Mouse (Mus musculus) kidney, embryonic 15.5 days (tissue): ENCODE measurements at regions not wholly inside any gene's neighbourhood (a gene's known extent, or its start where the extent isn't known, plus 50 kb on each side); places are given as distances from the start of the nearest gene placed in this dataset.

Source experiments
- ATAC-seq: fragments of 200-750 bp; cut with Nextera tagmentation; replicated peaks from 2 replicates; pipeline ENCODE4 v1.8.0; 2017; ENCODE audit warnings: moderate TSS enrichment; ENCODE audit not compliant: low FRiP score
- H3K27ac ChIP-seq: fragments of 300-500 bp; sonication (generic); 2 replicates; pipeline ENCODE4 v1.5.1; 2015; ENCODE audit warnings: mild to moderate bottlenecking, inconsistent platforms
- H3K27me3 ChIP-seq: fragments of 300-500 bp; sonication (generic); 2 replicates; pipeline ENCODE4 v1.6.1; 2015; ENCODE audit warnings: inconsistent platforms
- H3K36me3 ChIP-seq: fragments of 300-500 bp; sonication (generic); 2 replicates; pipeline ENCODE4 v1.6.1; 2015; ENCODE audit warnings: inconsistent platforms
- H3K4me1 ChIP-seq: fragments of 300-500 bp; sonication (generic); 2 replicates; pipeline ENCODE4 v1.6.1; 2015; ENCODE audit warnings: inconsistent platforms
- H3K4me2 ChIP-seq: fragments of 300-500 bp; sonication (generic); 2 replicates; pipeline ENCODE4 v1.6.1; 2015; ENCODE audit warnings: moderate library complexity, mild to moderate bottlenecking, inconsistent platforms
- H3K4me3 ChIP-seq: fragments of 300-500 bp; sonication (generic); replicated peaks from 2 replicates; pipeline ENCODE4 v1.5.1; 2015; ENCODE audit warnings: mild to moderate bottlenecking, inconsistent platforms
- H3K9ac ChIP-seq: fragments of 300-500 bp; sonication (generic); 2 replicates; pipeline ENCODE4 v1.6.1; 2015; ENCODE audit warnings: mild to moderate bottlenecking, inconsistent platforms
- H3K9me3 ChIP-seq: fragments of 300-500 bp; sonication (generic); replicated peaks from 2 replicates; pipeline ENCODE4 v1.6.1; 2016; ENCODE audit warnings: inconsistent platforms
- WGBS: fragments of 180-500 bp; shearing (Covaris S2); methylation state at CpG from one replicate; pipeline ENCODE4 v1.1.7; 2015; ENCODE audit warnings: mixed read lengths; 5-methylcytosine and 5-hydroxymethylcytosine counted together

- Histone ChIP-seq H3K4me2 (no peak overlapping the region), H3K36me3 (no peaks in the 10 kb centered on the region), H3K27ac (no peak overlapping the region), H3K27me3 (no peaks in the 10 kb centered on the region), H3K4me3 (no peak overlapping the region), H3K4me1 (no peaks in the 10 kb centered on the region), H3K9ac (no peak overlapping the region), H3K9me3 (no peaks in the 10 kb centered on the region)
- no peak for ATAC-seq
- WGBS, result 87% methylated on average over 6 of the region's 6 CpGs
These were observed 553.4 kb upstream of the Itga1 start for GRCm38 (mm10) chr13:115655134-115655533.

- Histone ChIP-seq H3K27me3 (no peaks in the 10 kb centered on the region), H3K9ac (no peak overlapping the region), H3K9me3 (no peaks in the 10 kb centered on the region), H3K4me3 (no peak overlapping the region), H3K4me1 (no peaks in the 10 kb centered on the region), H3K36me3 (no peaks in the 10 kb centered on the region), H3K4me2 (no peak overlapping the region), H3K27ac (no peak overlapping the region)
- WGBS, result 76% methylated on average over 2 of the region's 2 CpGs
- no peak for ATAC-seq
These were observed 551.2 kb upstream of the Itga1 start for GRCm38 (mm10) chr13:115652935-115653334.

GRCm38 (mm10) chr13:115652352-115652751, 550.6 kb upstream of the Itga1 start:
- Histone ChIP-seq H3K27me3 (no peaks in the 10 kb centered on the region), H3K9me3 (no peaks in the 10 kb centered on the region), H3K4me2 (no peak overlapping the region), H3K27ac (no peak overlapping the region), H3K9ac (no peak overlapping the region), H3K36me3 (no peaks in the 10 kb centered on the region), H3K4me1 (no peaks in the 10 kb centered on the region), H3K4me3 (no peak overlapping the region)
- no peak for ATAC-seq
- 87% methylated on average over 1 of the region's 1 CpGs for WGBS

- no peak for ATAC-seq
- no peaks in the 10 kb centered on the region for H3K36me3 ChIP-seq
- 82% methylated on average over 10 of the region's 10 CpGs for WGBS
These were observed 529.8 kb upstream of the Itga1 start for GRCm38 (mm10) chr13:115631410-115632105.

GRCm38 (mm10) chr13:115630603-115631002, 528.8 kb upstream of the Itga1 start:
- ATAC-seq, result no peak

More at GRCm38 (mm10) chr13:115631410-115632105, 529.8 kb upstream of the Itga1 start:
- H3K4me2 ChIP-seq, result no peak overlapping the region
- no peaks in the 10 kb centered on the region for H3K27me3 ChIP-seq
- H3K27ac ChIP-seq, result no peak overlapping the region
- no peaks in the 10 kb centered on the region for H3K9me3 ChIP-seq
- no peaks in the 10 kb centered on the region for H3K4me1 ChIP-seq
- H3K4me3 ChIP-seq, result no peak overlapping the region
- H3K9ac ChIP-seq, result no peak overlapping the region

GRCm38 (mm10) chr13:115613174-115613573, 511.4 kb upstream of the Itga1 start:
- no peaks in the 10 kb centered on the region for H3K27me3 ChIP-seq
- no peak for ATAC-seq
- H3K9ac ChIP-seq, result no peak overlapping the region
- no peak overlapping the region for H3K4me2 ChIP-seq
- H3K36me3 ChIP-seq, result no peaks in the 10 kb centered on the region
- WGBS, result 75% methylated on average over 6 of the region's 6 CpGs
- no peak overlapping the region for H3K27ac ChIP-seq
- H3K4me1 ChIP-seq, result no peaks in the 10 kb centered on the region
- H3K4me3 ChIP-seq, result no peak overlapping the region
- H3K9me3 ChIP-seq, result no peaks in the 10 kb centered on the region

More at GRCm38 (mm10) chr13:115630603-115631002, 528.8 kb upstream of the Itga1 start:
- Histone ChIP-seq H3K4me1 (no peaks in the 10 kb centered on the region), H3K4me3 (no peak overlapping the region), H3K9me3 (no peaks in the 10 kb centered on the region), H3K36me3 (no peaks in the 10 kb centered on the region), H3K4me2 (no peak overlapping the region), H3K27ac (no peak overlapping the region), H3K9ac (no peak overlapping the region), H3K27me3 (no peaks in the 10 kb centered on the region)
- WGBS, result 58% methylated on average over 2 of the region's 2 CpGs

GRCm38 (mm10) chr13:115606441-115606840, 504.7 kb upstream of the Itga1 start:
- no peak for ATAC-seq
- 89% methylated on average over 8 of the region's 8 CpGs for WGBS
- H3K9ac ChIP-seq, result no peak overlapping the region

GRCm38 (mm10) chr13:115595126-115595671, 493.4 kb upstream of the Itga1 start:
- H3K9ac ChIP-seq, result no peak overlapping the region
- no peak for ATAC-seq
- H3K4me3 ChIP-seq, result no peak overlapping the region
- WGBS, result 73% methylated on average over 5 of the region's 5 CpGs
- H3K27me3 ChIP-seq, result no peaks in the 10 kb centered on the region
- H3K36me3 ChIP-seq, result no peaks in the 10 kb centered on the region
- no peaks in the 10 kb centered on the region for H3K4me1 ChIP-seq
- H3K27ac ChIP-seq, result no peak overlapping the region
- no peak overlapping the region for H3K4me2 ChIP-seq
- H3K9me3 ChIP-seq, result no peaks in the 10 kb centered on the region

More at GRCm38 (mm10) chr13:115606441-115606840, 504.7 kb upstream of the Itga1 start:
- no peak overlapping the region for H3K4me2 ChIP-seq
- H3K36me3 ChIP-seq, result no peaks in the 10 kb centered on the region
- H3K9me3 ChIP-seq, result no peaks in the 10 kb centered on the region
- no peaks in the 10 kb centered on the region for H3K4me1 ChIP-seq
- H3K27me3 ChIP-seq, result no peaks in the 10 kb centered on the region
- no peak overlapping the region for H3K27ac ChIP-seq
- H3K4me3 ChIP-seq, result no peak overlapping the region

- WGBS, result 82% methylated on average over 3 of the region's 3 CpGs
- H3K9me3 ChIP-seq, result no peaks in the 10 kb centered on the region
- H3K4me2 ChIP-seq, result no peak overlapping the region
- H3K9ac ChIP-seq, result no peak overlapping the region
- no peaks in the 10 kb centered on the region for H3K27me3 ChIP-seq
- H3K4me3 ChIP-seq, result no peak overlapping the region
- H3K4me1 ChIP-seq, result no peaks in the 10 kb centered on the region
- H3K27ac ChIP-seq, result no peak overlapping the region
- no peaks in the 10 kb centered on the region for H3K36me3 ChIP-seq
- ATAC-seq, result no peak
These were observed 474.2 kb upstream of the Itga1 start for GRCm38 (mm10) chr13:115575967-115576366.

GRCm38 (mm10) chr13:115575052-115575891, 473.5 kb upstream of the Itga1 start:
- H3K27me3 ChIP-seq, result no peaks in the 10 kb centered on the region
- no peaks in the 10 kb centered on the region for H3K9me3 ChIP-seq
- no peak for ATAC-seq
- no peak overlapping the region for H3K4me3 ChIP-seq
- no peaks in the 10 kb centered on the region for H3K4me1 ChIP-seq
- no peak overlapping the region for H3K4me2 ChIP-seq
- H3K27ac ChIP-seq, result no peak overlapping the region
- H3K9ac ChIP-seq, result no peak overlapping the region
- WGBS, result 88% methylated on average over 6 of the region's 6 CpGs
- H3K36me3 ChIP-seq, result no peaks in the 10 kb centered on the region

- Histone ChIP-seq H3K27me3 (no peaks in the 10 kb centered on the region), H3K9ac (no peak overlapping the region), H3K4me3 (no peak overlapping the region), H3K4me1 (no peaks in the 10 kb centered on the region), H3K36me3 (no peaks in the 10 kb centered on the region), H3K27ac (no peak overlapping the region), H3K4me2 (no peak overlapping the region), H3K9me3 (no peaks in the 10 kb centered on the region)
- no peak for ATAC-seq
- WGBS, result 73% methylated on average over 3 of the region's 3 CpGs
These were observed 439.4 kb upstream of the Itga1 start for GRCm38 (mm10) chr13:115541167-115541566.

- H3K27ac ChIP-seq, result no peak overlapping the region
- H3K27me3 ChIP-seq, result no peaks in the 10 kb centered on the region
- WGBS, result 55% methylated on average over 3 of the region's 3 CpGs
- ATAC-seq, result no peak
- no peaks in the 10 kb centered on the region for H3K4me1 ChIP-seq
- H3K9ac ChIP-seq, result no peak overlapping the region
- no peak overlapping the region for H3K4me3 ChIP-seq
- H3K36me3 ChIP-seq, result no peaks in the 10 kb centered on the region
- H3K9me3 ChIP-seq, result no peaks in the 10 kb centered on the region
- H3K4me2 ChIP-seq, result no peak overlapping the region
These were observed 434.1 kb upstream of the Itga1 start for GRCm38 (mm10) chr13:115535900-115536299.
